Mouse (Mus musculus) gastrocnemius, postnatal 25 days (tissue): ENCODE data around the gene Slx4ip. TPM values are rescaled to one million over a fixed set of nuclear protein-coding genes. Genes with fewer than 3 reads are reported as not detected.

Experiments
- DNase-seq: peaks from one replicate; pipeline ENCODE4 v3.0.0; 2022
- total RNA-seq, 2 experiments: library from RNA; stranded (reverse); gene quantifications; 1 replicate in 1 of 2; 2 replicates in 1 of 2; pipeline ENCODE4 v1.2.3; 2021

Slx4ip gene
- total RNA-seq, 2 experiments from 2014 or later: 2.5 to 3.0 TPM

GRCm38 (mm10) chr2:137067479-137068110 lies 176.6 kb downstream of the Slx4ip start:
- DNase-seq: peak; percentile 60

GRCm38 (mm10) chr2:137073473-137074312 lies 182.7 kb downstream of the Slx4ip start:
- DNase-seq: no peak

DNA sequence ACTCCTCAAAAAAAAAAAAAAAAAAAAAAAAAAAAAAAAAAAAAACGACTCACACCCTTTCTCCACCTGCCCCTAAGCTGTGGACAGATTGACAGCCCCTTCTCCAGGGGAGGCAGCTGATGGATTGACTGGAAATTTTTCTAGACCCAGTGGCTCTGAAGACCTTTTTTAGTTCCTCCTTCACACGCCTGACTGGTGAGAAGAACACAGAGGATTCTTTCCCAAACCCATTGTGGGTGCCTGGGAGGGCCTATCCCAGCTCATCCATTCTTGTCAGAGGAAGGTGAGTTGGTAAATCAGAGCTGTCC lies 183.2 kb downstream of the Slx4ip start:
- no peak for DNase-seq

DNA sequence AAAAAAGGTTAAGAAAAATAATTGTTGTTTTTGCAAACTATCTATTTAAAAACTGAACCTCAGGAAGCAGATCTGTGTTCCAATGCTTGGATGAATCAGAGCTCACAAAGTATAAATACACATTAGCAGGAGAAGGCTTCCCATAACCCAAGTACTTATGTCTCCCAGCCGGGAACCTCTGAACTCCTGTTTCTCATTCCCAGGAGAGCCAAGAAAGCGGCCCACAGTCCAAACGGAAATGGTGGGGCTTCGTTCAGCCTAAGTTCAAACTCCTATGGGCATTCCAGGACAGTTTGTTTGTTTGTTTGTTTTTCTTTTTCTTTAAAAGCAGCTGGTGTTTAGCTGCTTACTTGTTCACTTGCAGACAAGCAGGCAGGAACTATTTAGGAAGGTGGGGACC lies 187.8 kb downstream of the Slx4ip start:
- DNase-seq: no peak

DNA sequence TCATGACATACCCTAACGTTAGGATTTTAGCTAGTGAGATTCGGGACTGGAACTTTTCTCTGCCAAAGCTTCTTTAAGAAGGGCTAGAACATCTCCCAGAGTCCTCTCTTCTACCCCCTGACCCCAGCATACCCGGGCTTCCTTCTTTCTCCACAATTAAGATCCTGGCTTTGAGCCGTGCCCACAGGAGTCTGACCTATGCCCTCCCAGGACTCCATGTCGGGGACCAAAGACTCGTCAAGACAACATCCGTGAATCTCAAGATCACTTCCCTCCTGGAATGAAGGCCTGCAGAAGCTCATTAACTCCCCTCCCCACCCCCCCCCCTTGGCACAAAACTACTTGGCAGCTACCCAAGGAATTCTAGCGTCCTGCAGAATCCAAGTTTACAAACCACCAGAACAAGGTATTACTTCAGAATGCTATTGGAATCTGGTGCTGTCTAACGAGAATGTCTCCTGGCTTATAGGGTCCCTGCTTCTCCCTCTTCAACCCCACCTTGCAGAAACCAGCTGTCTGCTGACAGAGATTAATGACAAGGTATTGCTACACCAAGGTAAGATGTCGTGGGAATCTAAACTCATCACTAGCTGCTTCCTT lies 188.8 kb downstream of the Slx4ip start:
- no peak for DNase-seq

GRCm38 (mm10) chr2:137080468-137080867 lies 189.4 kb downstream of the Slx4ip start:
- DNase-seq: no peak

DNA sequence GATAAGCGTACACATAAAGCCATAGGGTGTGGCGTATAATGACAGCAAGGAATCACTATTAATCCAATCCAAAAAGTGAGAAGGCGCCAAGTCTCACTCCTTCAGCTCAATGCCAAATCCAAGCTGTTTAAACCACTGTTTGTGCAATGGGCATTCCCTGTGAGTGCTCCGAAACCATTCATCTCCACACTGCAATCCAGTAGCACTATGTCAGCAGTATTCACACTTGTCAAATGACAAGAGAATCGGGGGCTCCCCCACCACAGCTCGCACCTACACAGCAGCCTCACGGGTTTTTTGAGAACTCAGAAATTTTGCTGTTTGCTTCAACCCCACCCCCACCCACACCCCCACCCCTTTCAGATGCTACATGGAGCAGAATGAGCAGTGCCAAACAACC lies 190.0 kb downstream of the Slx4ip start:
- DNase-seq: no peak

GRCm38 (mm10) chr2:137082896-137083620 lies 192.0 kb downstream of the Slx4ip start:
- DNase-seq: no peak

GRCm38 (mm10) chr2:137085257-137085656 lies 194.2 kb downstream of the Slx4ip start:
- DNase-seq: peak; percentile 41

GRCm38 (mm10) chr2:137086621-137087395 lies 195.8 kb downstream of the Slx4ip start:
- no peak for DNase-seq

- DNase-seq: no peak
These were observed 196.7 kb downstream of the Slx4ip start for GRCm38 (mm10) chr2:137087705-137088104.

DNA sequence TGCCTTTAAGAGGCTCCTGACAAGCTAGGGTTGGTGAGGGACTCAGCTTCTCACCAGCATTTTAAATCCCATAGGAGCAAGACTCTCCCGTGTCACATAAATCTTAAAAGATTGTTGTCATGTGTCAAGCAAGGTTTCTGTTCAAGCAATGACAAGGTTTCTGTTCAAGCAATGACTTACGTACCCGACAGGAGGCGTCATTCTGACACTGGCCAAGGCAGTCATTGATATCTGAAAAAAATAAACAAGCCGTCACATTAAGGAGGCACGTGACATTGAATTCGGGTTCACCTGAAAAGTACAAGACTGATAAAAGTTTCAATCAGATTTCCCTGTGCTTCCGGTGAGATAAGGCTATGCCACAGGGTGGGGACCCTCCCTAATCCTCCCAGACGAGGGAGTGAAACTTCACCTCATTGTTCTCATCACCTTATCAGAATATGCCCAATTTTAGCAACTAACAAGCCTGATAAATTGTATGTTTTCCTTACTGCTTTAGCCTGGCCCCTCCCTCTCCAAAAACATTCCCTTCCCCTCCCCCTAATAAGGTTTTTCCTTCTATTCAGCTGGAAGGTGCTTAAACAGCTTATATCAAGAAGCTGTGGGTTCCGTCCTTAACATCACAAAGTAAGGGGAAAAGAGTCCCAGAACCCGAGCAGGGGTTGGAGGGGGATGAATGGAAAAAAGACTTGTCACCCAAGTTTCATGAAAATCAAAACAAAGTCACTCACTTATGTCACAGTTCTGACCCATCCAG lies 200.9 kb downstream of the Slx4ip start:
- DNase-seq: no peak

- no peak for DNase-seq
These were observed 201.7 kb downstream of the Slx4ip start for GRCm38 (mm10) chr2:137092523-137093297.

DNA sequence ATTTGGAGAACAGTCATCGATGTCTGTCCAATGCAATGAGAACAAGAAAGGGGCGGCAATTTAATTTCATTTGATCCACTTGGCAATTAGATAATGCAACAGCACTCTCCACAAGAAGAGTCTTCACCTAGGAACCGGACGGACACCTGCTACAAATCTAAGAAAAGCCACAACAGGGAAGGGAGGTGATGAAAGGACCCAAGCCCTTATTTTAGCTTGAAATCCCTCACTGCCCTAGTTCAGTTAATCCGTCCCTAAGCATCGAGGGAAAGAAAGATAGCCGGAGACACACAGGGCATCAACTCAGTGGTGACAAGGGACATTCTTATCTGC lies 202.2 kb downstream of the Slx4ip start:
- no peak for DNase-seq

DNA sequence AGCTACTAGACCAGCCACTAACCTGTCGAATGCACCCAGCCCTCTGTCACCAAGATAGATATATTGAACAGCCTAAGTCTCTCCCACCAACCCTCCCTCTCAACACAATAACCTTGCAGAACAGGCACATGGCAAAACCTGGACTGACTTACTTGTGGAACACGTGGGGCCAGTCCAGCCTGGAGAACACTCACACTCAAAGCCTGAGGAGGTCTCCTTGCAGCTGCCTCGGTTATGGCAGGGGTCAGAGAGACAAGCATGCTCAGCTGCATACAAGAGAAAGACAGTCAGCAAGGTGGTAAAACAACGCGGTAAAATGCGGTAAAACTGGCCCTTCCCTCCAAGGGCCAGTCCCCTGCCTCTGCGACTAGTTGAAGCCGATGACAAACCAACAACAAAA lies 203.3 kb downstream of the Slx4ip start:
- no peak for DNase-seq

DNA sequence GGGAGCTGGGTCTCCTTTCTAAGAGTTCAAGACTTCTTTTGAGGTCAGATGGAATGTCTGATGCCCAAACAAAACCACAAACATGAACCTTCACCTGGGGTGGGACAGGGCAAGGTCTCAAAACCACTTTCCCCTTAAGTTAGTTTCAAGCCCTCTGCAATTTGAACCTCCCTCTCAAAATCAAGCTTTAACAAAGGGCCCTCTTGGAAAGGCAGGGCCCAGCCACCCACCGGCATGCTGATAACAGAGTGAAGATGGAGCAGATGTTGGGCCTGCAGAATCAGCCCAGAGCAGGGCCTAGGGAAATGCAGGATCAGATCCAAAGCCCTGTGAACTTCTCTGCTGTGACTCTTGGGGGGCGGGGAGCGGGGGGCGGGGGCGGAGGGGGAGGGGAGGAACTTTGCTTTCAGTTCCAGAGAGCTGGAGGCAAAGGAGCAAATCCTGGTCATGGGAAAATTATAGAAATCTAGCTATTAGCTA lies 206.0 kb downstream of the Slx4ip start:
- DNase-seq: no peak

DNA sequence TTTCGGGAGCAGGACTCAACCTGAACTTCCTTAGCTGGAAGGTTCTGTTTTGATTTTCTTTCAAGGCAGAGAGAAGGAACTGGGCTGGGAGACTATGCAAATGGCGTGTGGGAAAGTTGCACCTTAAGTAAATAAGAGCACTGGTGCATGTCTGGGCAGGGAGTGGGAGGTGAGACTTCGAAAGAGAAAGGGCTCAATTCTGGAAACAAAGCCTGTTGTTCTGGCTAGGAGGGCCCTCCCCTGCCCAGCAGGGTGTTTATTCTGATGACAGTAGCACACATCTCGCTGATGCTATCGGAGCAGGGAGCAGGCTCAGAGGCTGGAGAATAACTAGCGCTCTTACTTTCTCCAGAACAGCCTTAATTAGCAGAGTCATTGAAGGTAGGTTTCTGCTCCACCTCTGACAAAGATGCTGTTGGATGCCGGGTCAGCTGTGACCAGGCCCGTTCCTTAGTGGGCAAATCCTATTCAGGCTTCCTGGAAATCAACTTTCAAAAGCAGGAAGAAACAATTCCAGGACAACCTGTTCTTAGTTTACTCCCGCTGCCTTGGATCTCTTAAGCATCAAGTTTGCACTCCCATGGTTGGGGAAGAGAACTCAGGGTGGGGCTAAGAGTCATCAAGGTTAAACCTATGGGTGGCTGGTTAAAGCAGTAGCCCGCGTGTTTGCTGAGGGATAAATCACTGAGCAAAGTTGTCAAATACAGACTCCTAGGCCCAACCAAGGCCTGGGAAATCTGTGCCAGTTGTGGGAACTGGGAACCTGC lies 207.4 kb downstream of the Slx4ip start:
- DNase-seq: no peak

DNA sequence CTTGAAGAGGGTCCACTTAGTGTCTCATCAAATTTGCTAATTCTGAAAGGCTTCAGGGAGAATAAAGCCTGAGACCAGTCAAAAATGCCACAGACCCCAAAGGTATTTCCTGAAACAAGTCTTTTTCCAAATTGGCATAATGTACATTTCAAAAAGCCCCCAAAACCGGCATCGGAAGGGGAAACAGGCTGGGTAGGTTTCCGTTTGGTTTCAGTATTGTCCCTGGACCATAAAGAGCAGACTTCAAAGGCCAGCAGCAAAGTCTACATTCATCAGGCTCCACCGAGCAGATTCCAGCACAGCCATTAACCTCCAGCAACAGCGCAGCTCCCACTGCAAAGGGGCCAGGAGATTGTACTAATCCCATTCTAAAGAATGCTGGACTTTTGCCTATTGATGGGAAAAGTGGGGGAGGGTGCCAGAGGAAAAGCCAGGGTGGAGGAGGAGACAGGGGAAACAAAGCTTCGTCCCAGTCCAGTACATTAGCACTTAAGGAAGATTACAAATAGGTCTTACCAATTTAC lies 208.3 kb downstream of the Slx4ip start:
- DNase-seq: no peak

- peak; percentile 75 for DNase-seq
These were observed 210.1 kb downstream of the Slx4ip start for GRCm38 (mm10) chr2:137101074-137101473.
